Mouse (Mus musculus) midbrain, embryonic 11.5 days (tissue): ENCODE measurements around the gene Rbp7. TPM values are rescaled to one million over a fixed set of nuclear protein-coding genes. Genes with fewer than 3 reads are reported as not detected.
A peak's percentile ranks its signal among the peaks of the same experiment; 100 is the strongest.

Experiments
- ATAC-seq: fragments of 200-750 bp; cut with Nextera tagmentation; 2 replicates; pipeline ENCODE4 v1.8.0; 2017; ENCODE audit warnings: moderate TSS enrichment, moderate library complexity; ENCODE audit not compliant: low FRiP score
- DNase-seq: peaks from one replicate; pipeline ENCODE4 v3.0.0; 2015; ENCODE audit warnings: low spot score; ENCODE audit errors: missing footprints
- H3K27ac ChIP-seq: fragments of 300-500 bp; sonication (generic); 2 replicates; pipeline ENCODE4 v1.5.1; 2014; ENCODE audit warnings: low read depth, low read length
- H3K27me3 ChIP-seq: fragments of 300-500 bp; sonication (generic); 2 replicates; pipeline ENCODE4 v1.6.1; 2014; ENCODE audit warnings: mild to moderate bottlenecking, low read length, moderate library complexity, mixed read lengths; ENCODE audit not compliant: control insufficient read depth, insufficient read depth
- H3K36me3 ChIP-seq: fragments of 300-500 bp; sonication (generic); 2 replicates; pipeline ENCODE4 v1.6.1; 2014; ENCODE audit warnings: mild to moderate bottlenecking, low read length, moderate library complexity, mixed read lengths; ENCODE audit not compliant: control insufficient read depth, insufficient read depth
- H3K4me1 ChIP-seq: fragments of 300-500 bp; sonication (generic); 2 replicates; pipeline ENCODE4 v1.6.1; 2014; ENCODE audit warnings: low read length; ENCODE audit not compliant: control insufficient read depth, insufficient read depth
- H3K4me2 ChIP-seq: fragments of 300-500 bp; sonication (generic); 2 replicates; pipeline ENCODE4 v1.6.1; 2014; ENCODE audit warnings: mild to moderate bottlenecking, moderate library complexity
- H3K4me3 ChIP-seq: fragments of 300-500 bp; sonication (generic); 2 replicates; pipeline ENCODE4 v1.5.1; 2014; ENCODE audit warnings: low read depth, low read length
- H3K9ac ChIP-seq: fragments of 300-500 bp; sonication (generic); 2 replicates; pipeline ENCODE4 v1.6.1; 2014; ENCODE audit warnings: low read length
- H3K9me3 ChIP-seq: fragments of 300-500 bp; sonication (generic); 2 replicates; pipeline ENCODE4 v1.6.1; 2016; ENCODE audit warnings: low read length; ENCODE audit not compliant: control insufficient read depth
- WGBS: fragments of 180-500 bp; shearing (Covaris S2); extraction: QIAGEN DNeasy Blood & Tissue Kit; methylation state at CpG from one replicate; pipeline ENCODE4 v1.1.7; 2014; 5-methylcytosine and 5-hydroxymethylcytosine counted together
- polyA plus RNA-seq: library from polyadenylated mRNA; unstranded; fragments of >200 nt; fragmentation: Nextera tagmentation; extraction: Ambion mirVana; gene quantifications from 2 replicates; pipeline ENCODE4 v1.2.1, GENCODE M21; 2014

The Rbp7 gene
- polyA plus RNA-seq, 1 experiment from 2014 or later, result not detected

- WGBS, result under 1% methylated on average over 60 of the region's 60 CpGs
- H3K9me3 ChIP-seq, result no peaks in the 10 kb centered on the region
- peak within 1 kb of the TSS; percentile 89 for H3K4me3 ChIP-seq
- H3K27me3 ChIP-seq, result no peaks in the 10 kb centered on the region
- DNase-seq (peak; percentile 100), ATAC-seq (peak; percentile 99)
- peak within 1 kb of the TSS; percentile 30; the same call in 1 of the 2 replicates for H3K27ac ChIP-seq
- H3K9ac ChIP-seq, result peak within 1 kb of the TSS; percentile 81
- H3K4me2 ChIP-seq, result peak within 1 kb of the TSS; percentile 88
- peaks cover 6% of the 10 kb centered on the region for H3K36me3 ChIP-seq
- peaks cover 12% of the 10 kb centered on the region for H3K4me1 ChIP-seq
Observed at GRCm38 (mm10) chr4:149485053-149485824, 30.5 kb upstream of the Rbp7 start, which contains the start of the genes Nmnat1 and Lzic. Gene Nmnat1 (minus strand): TSS chr4:149485202. Gene Lzic (plus strand): TSS chr4:149485229.

GRCm38 (mm10) chr4:149484566-149484965 is 29.8 kb upstream of the Rbp7 start:
- Histone ChIP-seq H3K27ac (no peak overlapping the region), H3K4me3 (peak overlapping the region; percentile 89), H3K36me3 (peaks cover 6% of the 10 kb centered on the region), H3K9me3 (no peaks in the 10 kb centered on the region), H3K27me3 (no peaks in the 10 kb centered on the region), H3K9ac (peak overlapping the region; percentile 81), H3K4me1 (peaks cover 12% of the 10 kb centered on the region), H3K4me2 (peak overlapping the region; percentile 88)
- DNase-seq (no peak), ATAC-seq (no peak)
- WGBS, result 51% methylated on average over 3 of the region's 3 CpGs

- H3K9me3 ChIP-seq, result no peaks in the 10 kb centered on the region
- H3K27ac ChIP-seq, result no peak within 1 kb of the TSS
- WGBS, result 84% methylated on average over 11 of the region's 11 CpGs
- ATAC-seq, result no peak
- H3K27me3 ChIP-seq, result no peaks in the 10 kb centered on the region
- no peaks in the 10 kb centered on the region for H3K4me1 ChIP-seq
- H3K4me3 ChIP-seq, result no peak within 1 kb of the TSS
- no peak within 1 kb of the TSS for H3K9ac ChIP-seq
- H3K4me2 ChIP-seq, result no peak within 1 kb of the TSS
- DNase-seq, result no peak
- peaks cover 6% of the 10 kb centered on the region for H3K36me3 ChIP-seq
Observed at GRCm38 (mm10) chr4:149477078-149477477, 22.3 kb upstream of the Rbp7 start, which contains the start of gene Tmem274. Gene Tmem274 (plus strand): TSS chr4:149477378.

- no peak overlapping the region for H3K4me3 ChIP-seq
- no peaks in the 10 kb centered on the region for H3K4me1 ChIP-seq
- ATAC-seq (no peak), DNase-seq (no peak)
- H3K27me3 ChIP-seq, result no peaks in the 10 kb centered on the region
- H3K4me2 ChIP-seq, result no peak overlapping the region
- peaks cover 6% of the 10 kb centered on the region for H3K36me3 ChIP-seq
- H3K9me3 ChIP-seq, result no peaks in the 10 kb centered on the region
- WGBS, result 91% methylated on average over 7 of the region's 7 CpGs
- H3K27ac ChIP-seq, result no peak overlapping the region
- H3K9ac ChIP-seq, result no peak overlapping the region
Observed at GRCm38 (mm10) chr4:149475096-149475495, 20.3 kb upstream of the Rbp7 start.

GRCm38 (mm10) chr4:149469557-149469956 is 14.8 kb upstream of the Rbp7 start:
- ATAC-seq, result no peak
- Histone ChIP-seq H3K9ac (no peak overlapping the region), H3K36me3 (peaks cover 10% of the 10 kb centered on the region)

GRCm38 (mm10) chr4:149463435-149463950 is 8.7 kb upstream of the Rbp7 start:
- ATAC-seq, result no peak
- WGBS, result 81% methylated on average over 6 of the region's 6 CpGs
- Histone ChIP-seq H3K4me2 (no peak overlapping the region), H3K27me3 (no peaks in the 10 kb centered on the region), H3K9ac (no peak overlapping the region), H3K4me3 (no peak overlapping the region), H3K36me3 (no peaks in the 10 kb centered on the region), H3K9me3 (no peaks in the 10 kb centered on the region), H3K27ac (no peak overlapping the region), H3K4me1 (no peaks in the 10 kb centered on the region)
- no peak for DNase-seq

More at GRCm38 (mm10) chr4:149469557-149469956, 14.8 kb upstream of the Rbp7 start:
- no peak overlapping the region for H3K27ac ChIP-seq
- H3K4me1 ChIP-seq, result no peaks in the 10 kb centered on the region
- H3K9me3 ChIP-seq, result no peaks in the 10 kb centered on the region
- 94% methylated on average over 3 of the region's 3 CpGs for WGBS
- no peak for DNase-seq
- H3K27me3 ChIP-seq, result no peaks in the 10 kb centered on the region
- no peak overlapping the region for H3K4me3 ChIP-seq
- no peak overlapping the region for H3K4me2 ChIP-seq

GRCm38 (mm10) chr4:149462305-149462971 is 7.7 kb upstream of the Rbp7 start:
- no peaks in the 10 kb centered on the region for H3K27me3 ChIP-seq
- no peak for DNase-seq

GRCm38 (mm10) chr4:149461579-149462304 is 7.0 kb upstream of the Rbp7 start:
- Histone ChIP-seq H3K36me3 (no peaks in the 10 kb centered on the region), H3K4me3 (no peak overlapping the region), H3K4me1 (no peaks in the 10 kb centered on the region), H3K4me2 (no peak overlapping the region), H3K27me3 (no peaks in the 10 kb centered on the region), H3K9ac (no peak overlapping the region), H3K27ac (no peak overlapping the region), H3K9me3 (no peaks in the 10 kb centered on the region)
- ATAC-seq (no peak), DNase-seq (no peak)
- WGBS, result 69% methylated on average over 5 of the region's 7 CpGs

More at GRCm38 (mm10) chr4:149462305-149462971, 7.7 kb upstream of the Rbp7 start:
- Histone ChIP-seq H3K4me3 (no peak overlapping the region), H3K9me3 (no peaks in the 10 kb centered on the region), H3K4me2 (no peak overlapping the region), H3K27ac (no peak overlapping the region), H3K9ac (no peak overlapping the region), H3K4me1 (no peaks in the 10 kb centered on the region), H3K36me3 (no peaks in the 10 kb centered on the region)
- no peak for ATAC-seq
- WGBS, result 86% methylated on average over 6 of the region's 6 CpGs
